Mouse (Mus musculus): ENCODE results near the gene Sv2a. TPM values are rescaled to one million over a fixed set of nuclear protein-coding genes. Genes with fewer than 3 reads are reported as not detected.
"Not testable (repeated sequence)": the region's sequence is repeated elsewhere in the genome, so short reads cannot be mapped to it uniquely, and the experiment has no call there.

The Sv2a gene
- total and polyA plus RNA-seq, 2 experiments from 2014 or later, result 136 to 151 TPM

DNA sequence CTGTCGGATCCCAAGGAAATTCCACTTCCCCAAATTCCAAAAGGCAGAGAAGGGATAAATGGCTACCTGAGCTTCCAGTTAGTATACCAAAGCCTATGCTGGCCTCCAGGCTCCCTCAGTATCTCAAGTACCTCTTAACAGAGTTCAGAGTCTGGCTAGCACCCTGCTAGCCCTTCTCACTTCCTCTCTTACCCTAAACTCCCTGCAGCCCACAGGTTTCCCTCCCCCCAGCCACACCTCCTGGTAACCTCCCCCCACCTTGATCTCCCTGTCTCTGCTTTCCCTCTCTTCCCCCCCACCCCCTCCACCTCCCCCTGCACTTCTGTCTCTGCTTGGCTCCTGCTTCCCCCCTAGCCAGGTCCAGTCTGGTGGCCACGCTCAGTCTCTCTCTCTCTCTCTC lies 18.8 kb downstream of the Sv2a start:
- H3K4me1 ChIP-seq (ENCODE audit: insufficient read depth, low read length), result 0 out of 2 replicates have a peak, but pooled peaks cover 8% of the 10 kb centered on the region

DNA sequence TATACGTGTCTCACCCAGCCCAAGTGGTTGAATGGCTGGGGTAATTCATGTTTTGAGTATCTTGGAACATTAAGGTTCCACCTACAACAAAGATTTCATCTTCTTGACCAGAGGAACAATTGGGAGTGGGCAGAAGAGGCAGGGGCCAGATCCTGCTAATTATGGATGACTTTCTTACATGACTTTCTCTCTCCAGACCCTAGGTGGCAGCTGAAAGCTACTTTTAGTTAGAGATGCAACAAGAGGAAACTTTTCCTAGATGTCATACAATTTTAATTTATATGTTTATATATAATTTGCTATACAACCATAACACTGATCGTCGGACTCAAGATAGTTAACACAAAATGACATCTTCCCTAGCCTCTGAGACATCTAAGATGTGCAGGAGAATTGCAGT lies 26.9 kb downstream of the Sv2a start:
- no peaks in the 10 kb centered on the region for H3K27me3 ChIP-seq (ENCODE audit: insufficient read depth, low read length)
- H3K36me3 ChIP-seq (ENCODE audit: insufficient read depth, low read length), result no peaks in the 10 kb centered on the region
- H3K4me1 ChIP-seq (ENCODE audit: insufficient read depth, low read length), result no peaks in the 10 kb centered on the region
- no peak overlapping the region for H3K27ac ChIP-seq
- DNase-seq (ENCODE audit: low spot score) (peak; percentile 32), ATAC-seq (no peak)
- no peak overlapping the region for H3K4me3 ChIP-seq (ENCODE audit: low read length)
- H3K9ac ChIP-seq (replicated peaks; ENCODE audit: low read length), result no peak overlapping the region
- no peaks in the 10 kb centered on the region for H3K9me3 ChIP-seq (ENCODE audit: low read length)
- H3K4me2 ChIP-seq (ENCODE audit: low read depth, low read length), result no peak overlapping the region
- 80% methylated on average over 3 of the region's 3 CpGs for WGBS
- peak; percentile 46 for TF ChIP-seq CTCF (IDR thresholded peaks at IDR 0.05; ENCODE audit: low read depth)

More for the DNA sequence above, 18.8 kb downstream of the Sv2a start:
- H3K27me3 ChIP-seq (ENCODE audit: insufficient read depth, low read length), result no peaks in the 10 kb centered on the region
- DNase-seq (ENCODE audit: low spot score) (no peak), ATAC-seq (no peak)
- no peaks in the 10 kb centered on the region; the same call in 1 of the 2 replicates for H3K36me3 ChIP-seq (ENCODE audit: insufficient read depth, low read length)
- H3K9ac ChIP-seq (replicated peaks; ENCODE audit: low read length), result no peak overlapping the region
- no peak overlapping the region for H3K27ac ChIP-seq
- H3K4me3 ChIP-seq (ENCODE audit: low read length), result no peak overlapping the region
- 66% methylated on average over 2 of the region's 2 CpGs for WGBS
- H3K4me2 ChIP-seq (ENCODE audit: low read depth, low read length), result no peak overlapping the region
- TF ChIP-seq CTCF (IDR thresholded peaks at IDR 0.05; ENCODE audit: low read depth), result no peak
- H3K9me3 ChIP-seq (ENCODE audit: low read length), result no peaks in the 10 kb centered on the region

DNA sequence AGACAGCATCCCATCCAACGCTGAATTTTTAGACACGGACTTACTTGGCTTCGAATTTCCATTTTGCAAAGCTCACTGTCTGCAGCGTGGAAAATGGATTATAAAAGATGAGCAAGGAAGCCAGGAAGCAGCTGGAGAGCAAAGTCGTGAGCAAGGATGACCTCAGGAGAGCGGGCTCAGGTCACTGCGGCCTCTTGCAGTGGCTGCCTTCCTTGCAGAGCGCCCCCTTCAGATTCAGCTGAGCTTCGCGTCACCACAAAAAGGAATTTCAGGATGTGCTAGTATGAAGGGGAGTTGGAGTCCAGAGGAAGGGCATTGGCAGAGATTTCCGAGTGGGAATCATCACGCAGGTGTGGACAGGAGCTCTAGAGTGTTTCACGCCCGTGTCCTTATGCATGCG lies 28.3 kb downstream of the Sv2a start:
- peak; percentile 25 for DNase-seq (ENCODE audit: low spot score)
- Histone ChIP-seq H3K4me3 (ENCODE audit: low read length) (no peak overlapping the region), H3K4me1 (ENCODE audit: insufficient read depth, low read length) (no peaks in the 10 kb centered on the region), H3K36me3 (ENCODE audit: insufficient read depth, low read length) (no peaks in the 10 kb centered on the region), H3K9me3 (ENCODE audit: low read length) (no peaks in the 10 kb centered on the region), H3K9ac (replicated peaks; ENCODE audit: low read length) (no peak overlapping the region), H3K4me2 (ENCODE audit: low read depth, low read length) (no peak overlapping the region), H3K27ac (no peak overlapping the region), H3K27me3 (ENCODE audit: insufficient read depth, low read length) (no peaks in the 10 kb centered on the region)
- 22% methylated on average over 15 of the region's 15 CpGs for WGBS
- TF ChIP-seq CTCF (IDR thresholded peaks at IDR 0.05; ENCODE audit: low read depth), result peak; percentile 52
- no peak for ATAC-seq

DNA sequence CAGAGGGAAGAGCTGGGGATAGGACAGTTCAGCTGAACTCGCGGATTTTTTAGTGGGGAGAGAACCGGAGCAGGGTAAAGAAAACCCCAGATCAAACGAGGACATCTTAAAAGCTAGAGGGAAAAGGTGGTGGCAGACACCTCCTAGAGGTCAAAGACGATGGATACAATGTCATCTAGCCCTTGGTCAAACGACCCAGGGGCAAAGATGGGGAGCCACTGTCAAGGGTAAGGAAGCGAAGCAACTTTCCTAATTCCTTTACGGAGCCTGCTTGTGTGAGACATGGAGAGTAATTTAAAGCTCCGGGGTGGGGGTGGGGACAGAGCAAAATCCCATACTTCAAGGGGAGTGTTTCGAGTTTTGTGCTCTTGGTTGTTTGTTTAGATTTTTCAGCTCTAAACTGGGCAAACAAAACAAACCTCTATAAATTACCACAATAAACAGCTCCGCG lies 38.3 kb downstream of the Sv2a start:
- DNase-seq (ENCODE audit: low spot score) (no peak), ATAC-seq (peak; percentile 39; the same call in 1 of the 2 replicates)
- Histone ChIP-seq H3K4me3 (ENCODE audit: low read length) (peak overlapping the region; percentile 60), H3K4me1 (ENCODE audit: insufficient read depth, low read length) (peaks cover 16% of the 10 kb centered on the region), H3K9ac (replicated peaks; ENCODE audit: low read length) (peak overlapping the region; percentile 69), H3K36me3 (ENCODE audit: insufficient read depth, low read length) (no peaks in the 10 kb centered on the region), H3K27ac (peak overlapping the region; percentile 98), H3K9me3 (ENCODE audit: low read length) (no peaks in the 10 kb centered on the region), H3K4me2 (ENCODE audit: low read depth, low read length) (peak overlapping the region; percentile 79), H3K27me3 (ENCODE audit: insufficient read depth, low read length) (no peaks in the 10 kb centered on the region)
- WGBS, result under 1% methylated on average over 12 of the region's 12 CpGs
- TF ChIP-seq CTCF (IDR thresholded peaks at IDR 0.05; ENCODE audit: low read depth), result peak; percentile 43

DNA sequence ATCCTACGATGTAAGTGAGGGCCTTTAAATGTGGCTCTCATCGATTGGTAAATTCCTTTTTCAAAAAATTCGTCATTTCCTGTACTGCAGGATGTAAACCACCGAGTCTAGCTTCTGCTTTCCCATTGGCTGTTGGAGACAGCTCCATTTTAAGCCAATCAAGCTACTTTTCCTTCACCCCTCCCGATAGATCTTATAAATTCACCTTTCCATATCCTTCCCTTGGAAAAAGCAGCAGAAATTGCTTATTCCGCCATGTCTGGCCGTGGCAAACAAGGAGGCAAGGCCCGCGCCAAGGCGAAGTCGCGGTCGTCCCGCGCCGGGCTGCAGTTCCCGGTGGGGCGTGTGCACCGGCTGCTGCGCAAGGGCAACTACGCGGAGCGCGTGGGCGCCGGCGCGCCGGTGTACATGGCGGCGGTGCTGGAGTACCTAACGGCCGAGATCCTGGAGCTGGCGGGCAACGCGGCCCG lies 38.7 kb downstream of the Sv2a start, which contains the start of the genes Bola1 and Hist2h2ab:
Bola1 (minus strand) TSS at position 49 of the 470 bp plus-strand sequence.
Hist2h2ab (plus strand) TSS at position 205 of the 470 bp plus-strand sequence.
- Histone ChIP-seq H3K9me3 (ENCODE audit: low read length) (no peaks in the 10 kb centered on the region), H3K27me3 (ENCODE audit: insufficient read depth, low read length) (no peaks in the 10 kb centered on the region), H3K4me1 (ENCODE audit: insufficient read depth, low read length) (peaks cover 16% of the 10 kb centered on the region), H3K27ac (peak within 1 kb of the TSS; percentile 98), H3K36me3 (ENCODE audit: insufficient read depth, low read length) (no peaks in the 10 kb centered on the region), H3K4me3 (ENCODE audit: low read length) (peak within 1 kb of the TSS; percentile 60), H3K4me2 (ENCODE audit: low read depth, low read length) (peak within 1 kb of the TSS; percentile 79), H3K9ac (replicated peaks; ENCODE audit: low read length) (peak within 1 kb of the TSS; percentile 69)
- ATAC-seq, result peak; percentile 93
- peak; percentile 91 for DNase-seq (ENCODE audit: low spot score)
- under 1% methylated on average over 37 of the region's 37 CpGs for WGBS
- TF ChIP-seq CTCF (IDR thresholded peaks at IDR 0.05; ENCODE audit: low read depth), result no peak

DNA sequence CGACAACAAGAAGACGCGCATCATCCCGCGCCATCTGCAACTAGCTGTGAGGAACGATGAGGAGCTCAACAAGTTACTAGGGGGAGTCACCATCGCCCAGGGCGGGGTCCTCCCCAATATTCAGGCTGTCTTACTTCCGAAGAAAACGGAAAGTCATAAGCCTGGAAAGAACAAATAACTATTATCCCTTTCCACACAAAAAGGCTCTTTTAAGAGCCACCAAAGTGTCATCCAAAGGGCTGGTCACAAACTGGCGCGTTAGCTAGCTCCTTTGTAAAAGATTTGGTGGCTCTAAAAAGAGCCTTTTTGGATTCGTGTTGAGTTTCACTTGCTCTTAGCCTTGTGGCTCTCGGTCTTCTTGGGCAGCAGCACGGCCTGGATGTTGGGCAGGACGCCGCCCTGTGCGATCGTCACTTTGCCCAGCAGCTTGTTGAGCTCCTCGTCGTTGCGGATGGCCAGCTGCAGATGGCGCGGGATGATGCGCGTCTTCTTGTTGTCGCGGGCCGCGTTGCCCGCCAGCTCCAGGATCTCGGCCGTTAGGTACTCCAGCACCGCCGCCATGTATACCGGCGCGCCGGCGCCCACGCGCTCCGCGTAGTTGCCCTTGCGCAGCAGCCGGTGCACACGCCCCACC lies 39.3 kb downstream of the Sv2a start:
- H3K4me3 ChIP-seq (ENCODE audit: low read length), result peak overlapping the region; percentile 60
- not testable (repeated sequence) for H3K9me3 ChIP-seq (ENCODE audit: low read length); H3K27me3 ChIP-seq (ENCODE audit: insufficient read depth, low read length); ATAC-seq; H3K36me3 ChIP-seq (ENCODE audit: insufficient read depth, low read length)
- peak overlapping the region; percentile 79 for H3K4me2 ChIP-seq (ENCODE audit: low read depth, low read length)
- H3K4me1 ChIP-seq (ENCODE audit: insufficient read depth, low read length), result peaks cover 16% of the 10 kb centered on the region
- peak; percentile 33 for DNase-seq (ENCODE audit: low spot score)
- WGBS, result 0% methylated on average over 23 of the region's 47 CpGs
- TF ChIP-seq CTCF (IDR thresholded peaks at IDR 0.05; ENCODE audit: low read depth), result peak; percentile 3; the same call in 1 of the 2 replicates
- peak overlapping the region; percentile 69 for H3K9ac ChIP-seq (replicated peaks; ENCODE audit: low read length)
- peak overlapping the region; percentile 98 for H3K27ac ChIP-seq

Measured in hindbrain, postnatal 0 days (tissue).